Mouse (Mus musculus) liver, adult 2 months (tissue): ENCODE measurements around the gene Chil3.

Experiments
- CTCF ChIP-seq: fragments of 200-500 bp; IDR thresholded peaks from 2 replicates; pipeline ENCODE4 v1.5.1; 2011; ENCODE audit warnings: low read depth, low read length, control low read depth
- POLR2A ChIP-seq: fragments of 200-500 bp; IDR thresholded peaks from 2 replicates; pipeline ENCODE4 v1.6.1; 2011; ENCODE audit warnings: low read length, control low read depth; ENCODE audit not compliant: insufficient read depth; ENCODE audit errors: extremely low read depth

GRCm38 (mm10) chr3:106171135-106171731, 3.9 kb upstream of the Chil3 start:
- no peak for TF ChIP-seq CTCF
- TF ChIP-seq POLR2A: no peak
